Mouse (Mus musculus) frontal cortex, adult 2 months (tissue): ENCODE measurements around the gene Lgals2. TPM values are rescaled to one million over a fixed set of nuclear protein-coding genes. Genes with fewer than 3 reads are reported as not detected.
"Not testable (repeated sequence)": the region's sequence is repeated elsewhere in the genome, so short reads cannot be mapped to it uniquely, and the experiment has no call there.

ENCODE experiments used
- DNase-seq, 2 experiments: peaks; one replicate each; pipeline ENCODE4 v3.0.0; 2022; ENCODE audit warnings: low spot score in 1 of 2; ENCODE audit errors: extremely low spot score in 1 of 2
- polyA plus RNA-seq: library from polyadenylated mRNA; depleted of rRNA; stranded (reverse); fragments of >200 nt; gene quantifications from 2 replicates; pipeline ENCODE4 v1.2.3, GENCODE M21; 2012

Lgals2 gene
- polyA plus RNA-seq, 1 experiment = 0.74 TPM

DNA sequence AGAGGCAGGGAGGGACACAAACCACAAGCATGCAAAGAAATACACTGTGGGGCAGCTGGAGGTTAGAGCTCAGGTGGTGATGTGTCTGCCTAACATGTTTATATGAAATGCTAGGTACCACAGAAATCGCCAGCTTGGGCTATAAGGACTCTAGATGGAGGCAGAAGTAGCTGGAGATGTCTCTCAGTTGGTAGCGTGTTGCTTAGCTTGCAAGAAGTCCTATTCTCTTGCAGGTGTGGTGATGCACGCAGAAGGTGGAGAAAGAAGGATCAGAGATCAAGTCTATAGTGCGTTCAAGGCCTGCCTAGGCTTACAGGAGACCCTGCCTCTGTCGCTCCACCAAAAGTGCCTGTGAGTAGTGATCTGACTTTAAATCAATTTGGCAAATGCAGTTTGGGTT lies 20.2 kb upstream of the Lgals2 start:
- DNase-seq = no peak

DNA sequence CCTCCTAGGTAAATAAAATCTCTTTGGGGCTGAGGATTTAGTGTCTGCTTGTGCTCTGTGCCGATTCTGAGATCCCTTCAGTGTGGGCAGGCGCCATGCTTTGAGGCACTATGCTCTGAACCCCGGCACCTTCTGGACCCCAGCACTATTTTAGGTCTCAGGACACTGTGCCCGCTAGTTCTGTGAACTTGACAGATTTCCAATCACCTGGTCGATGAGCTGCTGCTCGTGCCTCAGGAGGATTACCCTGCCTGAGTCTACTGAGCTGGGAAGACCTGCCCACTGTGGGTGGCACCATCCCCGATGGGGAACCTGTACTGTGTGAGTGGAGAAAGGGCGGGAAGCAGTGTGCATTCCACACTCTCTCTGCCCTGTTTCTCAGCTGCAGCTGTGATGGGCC lies 19.7 kb upstream of the Lgals2 start:
- DNase-seq = no peak

DNA sequence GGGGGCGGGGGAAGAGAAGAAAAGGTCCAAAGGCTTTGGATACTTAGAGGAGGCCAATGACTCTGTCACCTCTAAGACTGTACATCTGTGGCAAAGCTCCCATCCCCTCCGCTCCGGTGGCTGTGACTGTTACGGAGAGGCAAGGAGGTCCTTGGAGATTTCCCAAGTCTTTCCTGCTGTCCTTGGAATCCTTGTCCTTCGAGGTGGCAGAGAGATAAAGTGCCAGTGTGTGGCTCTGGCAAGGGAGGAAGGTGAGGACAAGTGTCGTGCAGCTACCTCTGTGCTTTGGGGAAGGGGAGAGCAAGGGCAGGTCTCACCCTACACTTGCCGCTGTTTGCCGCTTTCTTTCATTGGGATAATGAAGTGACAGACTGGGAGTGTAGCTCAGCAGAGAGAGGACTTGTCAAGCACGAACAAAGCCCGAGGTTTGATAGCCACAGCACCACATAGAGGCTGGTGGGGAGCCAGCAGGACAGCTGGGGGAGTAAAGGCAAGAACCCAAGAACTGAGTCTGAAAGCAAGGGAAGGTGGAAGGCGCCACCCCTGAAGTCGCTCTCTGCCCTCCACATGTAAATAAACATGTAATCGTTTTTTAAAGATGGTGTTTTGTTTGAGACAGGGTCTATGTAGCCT lies 18.6 kb upstream of the Lgals2 start:
- DNase-seq = no peak

GRCm38 (mm10) chr15:78872021-78872608 lies 16.8 kb upstream of the Lgals2 start:
- no peak for DNase-seq

GRCm38 (mm10) chr15:78869775-78870174 lies 14.4 kb upstream of the Lgals2 start:
- DNase-seq = peak in 1 of 2 experiments; percentile 61

DNA sequence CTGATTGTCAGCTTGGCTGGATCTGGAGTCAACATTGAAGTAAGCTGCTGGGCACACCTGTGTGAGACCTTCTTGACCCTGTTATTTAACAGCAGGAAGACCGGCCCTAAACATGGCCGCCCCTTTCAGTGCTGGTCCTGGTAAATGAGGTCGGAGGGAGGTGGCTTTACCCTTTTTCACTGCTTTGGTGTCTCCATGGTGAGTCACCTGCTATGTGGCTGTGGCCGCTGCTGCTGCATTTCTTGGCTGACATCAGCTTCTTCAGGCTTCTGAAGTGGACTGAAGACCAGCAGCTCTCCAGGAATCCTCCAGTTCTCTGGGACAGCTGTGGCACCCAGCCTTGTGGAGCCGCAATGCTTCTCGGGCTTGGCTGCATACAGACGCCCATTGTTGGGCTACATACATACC lies 13.5 kb upstream of the Lgals2 start:
- DNase-seq = no peak

DNA sequence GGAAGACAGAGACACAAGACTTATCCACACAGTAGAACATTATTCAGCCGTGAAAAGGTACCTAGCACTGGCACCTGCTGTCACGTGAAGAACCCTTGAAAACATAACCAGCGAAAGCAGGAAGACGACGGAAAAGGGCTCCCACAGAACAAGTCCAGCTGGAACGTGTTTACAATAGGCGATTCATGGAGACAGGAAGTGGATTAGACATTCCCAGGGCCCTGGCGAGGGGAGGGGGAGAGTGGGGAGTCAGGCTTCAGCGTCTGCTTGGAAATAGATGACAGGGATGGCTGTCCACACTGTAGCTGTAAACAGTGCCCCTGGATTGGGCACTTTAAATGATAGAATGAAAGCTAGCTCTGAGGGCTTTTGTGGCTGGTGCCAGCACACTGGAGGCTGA lies 13.1 kb upstream of the Lgals2 start:
- DNase-seq = peak in 1 of 2 experiments; percentile 25

GRCm38 (mm10) chr15:78863852-78864253 lies 8.5 kb upstream of the Lgals2 start:
- DNase-seq = no peak

DNA sequence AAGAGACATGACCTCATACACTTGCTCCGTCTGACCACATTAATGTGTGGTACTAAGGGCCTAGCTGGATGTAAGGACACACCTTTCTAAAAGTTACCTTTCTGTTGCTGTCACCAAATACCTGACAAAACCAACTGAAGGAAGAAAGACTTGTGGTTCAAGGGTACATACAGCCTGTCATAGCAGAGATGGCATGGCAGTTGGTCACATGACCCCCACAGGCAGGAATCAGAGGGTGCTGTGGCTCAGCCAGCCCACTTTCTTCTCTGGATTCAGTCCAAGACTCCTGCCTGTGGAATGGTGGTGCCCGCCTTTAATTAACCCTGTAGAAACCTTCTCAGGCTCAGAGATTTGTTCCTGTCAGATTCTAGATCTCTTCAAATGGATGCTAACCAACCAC lies 7.8 kb upstream of the Lgals2 start:
- no peak for DNase-seq

- no peak for DNase-seq
Measured at GRCm38 (mm10) chr15:78862280-78862679, 7.0 kb upstream of the Lgals2 start.

GRCm38 (mm10) chr15:78859714-78860113 lies 4.4 kb upstream of the Lgals2 start:
- no peak for DNase-seq

GRCm38 (mm10) chr15:78859311-78859710 lies 4.0 kb upstream of the Lgals2 start:
- DNase-seq = no peak

DNA sequence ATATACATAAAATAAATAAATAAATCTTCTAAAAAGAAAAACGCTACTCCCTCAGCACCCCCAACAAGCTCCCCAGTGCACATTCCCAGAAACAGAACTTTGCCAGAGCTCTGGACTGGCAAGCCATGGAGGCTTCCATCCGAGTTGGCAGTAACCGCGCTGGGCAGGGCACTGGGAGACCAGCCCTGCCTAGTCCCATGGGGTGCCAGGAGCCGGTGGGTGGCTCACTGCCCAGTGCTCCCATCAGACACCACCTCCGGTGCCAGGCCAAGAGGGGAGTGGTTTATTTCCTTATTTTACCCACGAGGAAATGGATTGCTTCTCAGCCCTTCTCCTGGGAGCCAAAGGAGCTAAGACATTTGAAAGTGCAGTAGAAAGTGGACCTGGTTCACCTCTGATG lies 1.7 kb upstream of the Lgals2 start:
- DNase-seq = peak in 1 of 2 experiments; percentile 65

GRCm38 (mm10) chr15:78851505-78852153 lies 3.7 kb downstream of the Lgals2 start:
- DNase-seq = peak; percentile 81 to 97

- no peak for DNase-seq
Measured at GRCm38 (mm10) chr15:78850944-78851343, 4.4 kb downstream of the Lgals2 start.

GRCm38 (mm10) chr15:78850059-78850824 lies 5.1 kb downstream of the Lgals2 start:
- DNase-seq = no peak

DNA sequence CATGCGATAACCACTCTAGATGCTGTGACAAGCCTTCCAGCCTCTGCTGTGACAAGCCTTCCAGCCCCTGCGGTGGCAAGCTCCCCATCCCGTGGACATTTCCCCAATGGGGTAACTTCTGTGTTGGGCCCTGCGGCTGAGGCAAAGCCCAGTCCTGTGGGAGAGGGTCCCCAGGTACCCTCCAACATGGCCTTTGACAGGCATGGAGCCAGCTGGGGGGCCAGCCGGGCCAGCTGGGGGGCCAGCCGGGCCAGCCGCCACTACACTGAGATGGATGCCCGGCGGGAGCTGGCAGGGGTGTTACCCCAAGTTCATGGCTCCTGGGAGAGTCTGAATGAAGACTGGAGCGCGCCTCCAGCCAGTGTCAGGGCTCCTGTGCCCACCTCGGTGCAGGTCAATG lies 5.8 kb downstream of the Lgals2 start:
- no peak for DNase-seq

- peak in 1 of 2 experiments; percentile 90 for DNase-seq
Measured at GRCm38 (mm10) chr15:78848467-78848866, 6.9 kb downstream of the Lgals2 start.

- DNase-seq = not testable (repeated sequence)
Measured at GRCm38 (mm10) chr15:78846805-78847204, 8.5 kb downstream of the Lgals2 start.

DNA sequence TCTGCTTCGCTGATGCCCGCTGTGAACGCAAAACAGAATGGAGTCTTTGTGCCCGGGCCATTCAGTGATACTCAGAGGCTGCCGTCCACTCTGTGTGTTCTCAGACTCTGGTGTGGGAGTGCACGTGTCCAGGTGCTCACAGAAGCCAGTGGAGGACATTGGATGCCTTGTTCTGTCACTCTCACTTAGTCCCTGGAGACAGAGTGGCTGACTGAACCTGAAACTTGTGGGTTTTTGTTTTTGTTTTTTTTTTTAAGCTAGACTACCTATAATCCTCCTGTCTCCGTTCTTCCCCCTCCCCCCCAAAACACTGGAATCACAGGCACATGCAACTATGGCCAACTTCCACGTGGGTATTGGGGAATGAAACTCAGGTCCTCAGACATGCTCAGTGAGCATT lies 9.0 kb downstream of the Lgals2 start:
- DNase-seq = no peak

DNA sequence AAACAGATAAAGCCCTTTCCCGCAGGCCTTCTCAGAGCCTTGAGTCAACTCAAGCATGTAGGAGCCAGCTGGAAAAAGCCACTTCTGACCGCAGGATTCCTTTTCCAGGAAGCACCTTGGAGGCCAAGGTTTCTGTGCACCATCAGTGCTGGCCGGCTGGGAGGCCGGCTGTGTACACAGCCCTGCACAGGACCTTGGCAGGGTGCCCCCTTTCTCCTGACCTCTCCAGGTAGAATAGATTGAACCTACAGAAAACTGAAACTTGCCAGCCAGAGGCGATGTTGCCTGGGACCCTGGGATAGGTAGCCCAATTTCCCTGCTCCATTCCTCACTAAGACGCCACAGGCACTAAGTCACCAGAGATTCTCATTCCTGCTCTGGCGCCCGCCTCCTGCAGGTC lies 9.5 kb downstream of the Lgals2 start:
- DNase-seq = no peak
